Mouse (Mus musculus) lung, adult 18-20 months (tissue): ENCODE results near the gene Grm4.
"Not testable (repeated sequence)": the region's sequence is repeated elsewhere in the genome, so short reads cannot be mapped to it uniquely, and the experiment has no call there.

ENCODE experiments used
- DNase-seq, 2 experiments: peaks; one replicate each; pipeline ENCODE4 v3.0.0; 2022; ENCODE audit warnings: mixed read lengths in 2 of 2

The Grm4 gene

GRCm38 (mm10) chr17:27389221-27390000 is 131.8 kb downstream of the Grm4 start:
- DNase-seq, result no peak

GRCm38 (mm10) chr17:27386438-27386837 is 134.8 kb downstream of the Grm4 start:
- DNase-seq, result no peak

GRCm38 (mm10) chr17:27385513-27386261 is 135.5 kb downstream of the Grm4 start:
- DNase-seq, result no peak

- DNase-seq, result no peak
Observed at GRCm38 (mm10) chr17:27382916-27383315, 138.3 kb downstream of the Grm4 start.

GRCm38 (mm10) chr17:27380911-27381459 is 140.2 kb downstream of the Grm4 start:
- not testable (repeated sequence) for DNase-seq

GRCm38 (mm10) chr17:27378977-27379376 is 142.2 kb downstream of the Grm4 start:
- DNase-seq, result no peak

GRCm38 (mm10) chr17:27377151-27377550 is 144.1 kb downstream of the Grm4 start:
- DNase-seq, result no peak

GRCm38 (mm10) chr17:27375551-27375950 is 145.7 kb downstream of the Grm4 start:
- peak in 1 of 2 experiments; percentile 16 for DNase-seq
